Mouse (Mus musculus): ENCODE results near the gene Phc2.

GRCm38 (mm10) chr4:128706626-128707025, 52.1 kb downstream of the Phc2 start:
- TF ChIP-seq MYOG (IDR thresholded peaks at IDR 0.05; ENCODE audit: control insufficient read depth, extremely low read depth, insufficient read length) (no peak), CTCF (IDR thresholded peaks at IDR 0.05; ENCODE audit: control insufficient read depth, insufficient read depth, insufficient read length) (no peak)

Measured in C2C12 (cell line).